27 mouse cellular contexts compared by ENCODE assay signal in the genomic region with DNA sequence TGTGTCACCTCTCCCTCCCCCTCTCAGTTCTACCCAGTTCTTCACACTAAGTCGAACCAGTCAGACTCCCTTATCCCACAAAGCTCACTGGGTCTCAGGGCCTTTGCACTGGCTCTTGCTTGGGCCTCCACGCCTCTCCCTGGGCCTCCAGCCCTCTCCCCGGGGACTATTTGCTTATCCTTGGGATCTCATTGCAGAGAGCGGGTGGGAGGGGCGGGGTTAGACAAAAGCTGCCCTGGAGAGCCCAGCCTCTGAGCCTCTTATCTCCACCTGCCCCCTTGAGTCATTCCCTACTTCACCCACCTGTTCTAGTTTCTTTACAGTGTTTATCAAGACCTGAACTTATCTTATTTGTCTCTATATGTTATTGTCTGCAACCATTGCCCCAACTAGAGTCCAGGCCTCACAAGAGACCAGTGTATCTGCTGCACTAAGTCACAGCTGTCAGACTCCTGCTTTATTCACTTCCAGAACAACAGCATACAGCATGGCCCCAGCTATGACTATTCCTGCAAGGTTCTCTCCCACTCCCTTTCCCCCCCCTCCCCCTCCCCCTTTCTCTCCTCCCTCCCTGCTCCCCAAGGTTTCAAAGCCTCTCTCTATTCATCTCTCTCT.
A peak's percentile ranks its signal among the peaks of the same experiment; 100 is the strongest.
DNase-seq lines count a peak whose midpoint lies in the region; ATAC-seq and TF ChIP-seq lines count a peak whose summit lies in the region.
"Had no signal": no experiment of that assay in that cellular context is flagged by ENCODE, and none has a peak within 500 bp of the region (broad histone marks: within the 10 kb centered on the region; RNA-seq: fewer than 3 reads in every experiment).

No protein-coding gene starts in this region.

- no peak overlapping the region for H3K4me2 ChIP-seq in hindbrain, embryonic 13.5 days
- H3K4me2 ChIP-seq in lung, postnatal 0 days (replicated peaks; ENCODE audit: low read depth, low read length) = no peak overlapping the region
- H3K4me2 ChIP-seq in intestine, postnatal 0 days (replicated peaks; ENCODE audit: low read depth) = no peak overlapping the region
- H3K4me2 ChIP-seq: embryonic facial prominence, embryonic 13.5 days; heart, embryonic 13.5 days; hindbrain, embryonic 12.5 days; limb, embryonic 13.5 days; liver, embryonic 12.5 days had no signal

- 0 out of 2 replicates have a peak overlapping the region, but pooled peaks have one; percentile 50 for H3K27ac ChIP-seq in hindbrain, embryonic 10.5 days
- no peak overlapping the region for H3K27ac ChIP-seq in hindbrain, embryonic 13.5 days
- H3K27ac ChIP-seq in lung, postnatal 0 days (ENCODE audit: low read length) = no peak overlapping the region
- no peak overlapping the region for H3K27ac ChIP-seq in intestine, postnatal 0 days (ENCODE audit: low read depth, low read length)
- H3K27ac ChIP-seq: gastrocnemius, adult 2 months; heart, embryonic 13.5 days; hindbrain, embryonic 12.5 days; limb, embryonic 13.5 days; liver, embryonic 12.5 days had no signal

- DNase-seq in hindbrain, embryonic 10.5 days (ENCODE audit: low spot score) = no peak
- peak; percentile 32 for DNase-seq in lung, postnatal 0 days (ENCODE audit: low spot score)
- DNase-seq in lung, postnatal 14 days = no peak
- DNase-seq in B cell, adult 2 months = no peak
- DNase-seq: adrenal gland, adult 8-10 months; cerebellum, adult 8-10 months; cerebellum, postnatal 36 days; embryo, embryonic 11 days; gastrocnemius, adult 2 months; heart, postnatal 14 days; kidney, postnatal 36 days; thymus, postnatal 25 days had no signal

- H3K9me3 ChIP-seq in hindbrain, embryonic 10.5 days = 0 out of 2 replicates have a peak, but pooled peaks cover 3% of the 10 kb centered on the region
- H3K9me3 ChIP-seq in hindbrain, embryonic 13.5 days = no peaks in the 10 kb centered on the region
- no peaks in the 10 kb centered on the region for H3K9me3 ChIP-seq in lung, postnatal 0 days (ENCODE audit: low read length)
- H3K9me3 ChIP-seq in intestine, postnatal 0 days (ENCODE audit: control insufficient read depth) = no peaks in the 10 kb centered on the region
- H3K9me3 ChIP-seq: embryonic facial prominence, embryonic 13.5 days; heart, embryonic 13.5 days; hindbrain, embryonic 12.5 days; limb, embryonic 13.5 days; liver, embryonic 12.5 days had no signal

- H3K4me3 ChIP-seq in hindbrain, embryonic 10.5 days = no peak overlapping the region
- H3K4me3 ChIP-seq in hindbrain, embryonic 13.5 days = no peak overlapping the region
- H3K4me3 ChIP-seq in lung, postnatal 0 days (ENCODE audit: low read depth, low read length) = no peak overlapping the region
- no peak overlapping the region for H3K4me3 ChIP-seq in intestine, postnatal 0 days (ENCODE audit: low read depth, low read length)
- H3K4me3 ChIP-seq: embryonic facial prominence, embryonic 13.5 days; erythroblast, embryonic 14.5 days; gastrocnemius, adult 2 months; heart, embryonic 13.5 days; hindbrain, embryonic 12.5 days; limb, embryonic 13.5 days; liver, embryonic 12.5 days; myocyte had no signal

- no peak for TF ChIP-seq CTCF in lung, postnatal 0 days (IDR thresholded peaks at IDR 0.05)
- TF ChIP-seq CTCF in intestine, postnatal 0 days (IDR thresholded peaks at IDR 0.05; ENCODE audit: low read depth) = no peak

- WGBS in hindbrain, embryonic 10.5 days = 60% methylated on average over 5 of the region's 5 CpGs
- 67% methylated on average over 5 of the region's 5 CpGs for WGBS in hindbrain, embryonic 13.5 days
- 42% methylated on average over 5 of the region's 5 CpGs for WGBS in lung, postnatal 0 days
- WGBS in intestine, postnatal 0 days = 28% methylated on average over 5 of the region's 5 CpGs

- no peaks in the 10 kb centered on the region for H3K36me3 ChIP-seq in hindbrain, embryonic 10.5 days
- H3K36me3 ChIP-seq in hindbrain, embryonic 13.5 days = no peaks in the 10 kb centered on the region
- H3K36me3 ChIP-seq in lung, postnatal 0 days (ENCODE audit: insufficient read depth, low read length) = no peaks in the 10 kb centered on the region
- no peaks in the 10 kb centered on the region for H3K36me3 ChIP-seq in intestine, postnatal 0 days (ENCODE audit: control insufficient read depth, insufficient read depth)
- H3K36me3 ChIP-seq: embryonic facial prominence, embryonic 13.5 days; G1E; heart, embryonic 13.5 days; hindbrain, embryonic 12.5 days; limb, embryonic 13.5 days; liver, embryonic 12.5 days had no signal

- no peak overlapping the region for H3K9ac ChIP-seq in hindbrain, embryonic 13.5 days
- no peak overlapping the region for H3K9ac ChIP-seq in lung, postnatal 0 days (replicated peaks; ENCODE audit: low read depth)
- H3K9ac ChIP-seq in intestine, postnatal 0 days (ENCODE audit: low read depth, low read length) = no peak overlapping the region
- H3K9ac ChIP-seq: embryonic facial prominence, embryonic 13.5 days; heart, embryonic 13.5 days; hindbrain, embryonic 12.5 days; limb, embryonic 13.5 days; liver, embryonic 12.5 days had no signal

- TF ChIP-seq EP300 in lung, postnatal 0 days (IDR thresholded peaks at IDR 0.05) = no peak

- peaks cover 53% of the 10 kb centered on the region for H3K4me1 ChIP-seq in hindbrain, embryonic 10.5 days (replicated peaks)
- 0 out of 2 replicates have a peak, but pooled peaks cover 7% of the 10 kb centered on the region for H3K4me1 ChIP-seq in hindbrain, embryonic 13.5 days (replicated peaks)
- H3K4me1 ChIP-seq in lung, postnatal 0 days (ENCODE audit: insufficient read depth, low read depth, low read length) = peaks cover 7% of the 10 kb centered on the region; the same call in 1 of the 2 replicates
- H3K4me1 ChIP-seq in intestine, postnatal 0 days (replicated peaks; ENCODE audit: control insufficient read depth, insufficient read depth, low read length) = peaks cover 2% of the 10 kb centered on the region; the same call in 1 of the 2 replicates
- H3K4me1 ChIP-seq: liver, embryonic 12.5 days had no signal

- no peak for ATAC-seq in hindbrain, embryonic 13.5 days (ENCODE audit: low FRiP score)
- peak; percentile 29; the same call in 1 of the 2 replicates for ATAC-seq in lung, postnatal 0 days
- ATAC-seq in intestine, postnatal 0 days = peak; percentile 72
- no peak for ATAC-seq in cerebellum, adult (ENCODE audit: insufficient number of reproducible peaks, low FRiP score, low TSS enrichment)
- ATAC-seq: activated CD4-positive, CD25-positive, alpha-beta regulatory T cell, adult 4 months; forebrain, embryonic 14.5 days; liver, embryonic 12.5 days; midbrain, embryonic 16.5 days; Patski had no signal

- H3K27me3 ChIP-seq in hindbrain, embryonic 10.5 days (ENCODE audit: insufficient read depth, poor library complexity, severe bottlenecking) = peaks cover 30% of the 10 kb centered on the region
- H3K27me3 ChIP-seq in hindbrain, embryonic 13.5 days = 0 out of 2 replicates have a peak, but pooled peaks cover 3% of the 10 kb centered on the region
- H3K27me3 ChIP-seq in lung, postnatal 0 days (replicated peaks; ENCODE audit: insufficient read depth, low read length) = no peaks in the 10 kb centered on the region
- H3K27me3 ChIP-seq in intestine, postnatal 0 days (replicated peaks; ENCODE audit: control insufficient read depth, insufficient read depth, low read length) = no peaks in the 10 kb centered on the region
- H3K27me3 ChIP-seq: embryonic facial prominence, embryonic 13.5 days; heart, embryonic 13.5 days; limb, embryonic 13.5 days; liver, embryonic 12.5 days; Patski had no signal

Comparison
In these comparisons a context has a peak if more than half of its experiments do, and no peak if none do; other contexts are left out.
1. ATAC-seq: peak in lung, postnatal 0 days (single experiment) and intestine, postnatal 0 days (single experiment); none in hindbrain, embryonic 13.5 days (single experiment) and cerebellum, adult (single experiment).